Mouse (Mus musculus) cerebellum, postnatal 10 days (tissue): ENCODE measurements around the gene Mlkl.
"Not testable (repeated sequence)": the region's sequence is repeated elsewhere in the genome, so short reads cannot be mapped to it uniquely, and the experiment has no call there.

ENCODE experiments used
- DNase-seq, 2 experiments: peaks; one replicate each; pipeline ENCODE4 v3.0.0; 2021; ENCODE audit warnings: mixed read lengths in 2 of 2

The Mlkl gene

GRCm38 (mm10) chr8:111337890-111338347 lies at the start of gene Mlkl:
Mlkl (minus strand) TSS chr8:111338177.
- DNase-seq = peak; percentile 65 to 69

- DNase-seq = peak; percentile 52 to 55
Measured at GRCm38 (mm10) chr8:111385915-111386314, 47.9 kb upstream of the Mlkl start.

- no peak for DNase-seq
Measured at GRCm38 (mm10) chr8:111384628-111385027, 46.7 kb upstream of the Mlkl start.

GRCm38 (mm10) chr8:111375192-111375591 lies 37.2 kb upstream of the Mlkl start:
- DNase-seq = peak in 1 of 2 experiments; percentile 31

GRCm38 (mm10) chr8:111369711-111370110 lies 31.7 kb upstream of the Mlkl start:
- DNase-seq = no peak

- DNase-seq = no peak
Measured at GRCm38 (mm10) chr8:111367350-111367749, 29.4 kb upstream of the Mlkl start.

GRCm38 (mm10) chr8:111366610-111367234 lies 28.7 kb upstream of the Mlkl start:
- DNase-seq = no peak

- no peak for DNase-seq
Measured at GRCm38 (mm10) chr8:111363489-111363888, 25.5 kb upstream of the Mlkl start.

- peak; percentile 37 to 40 for DNase-seq
Measured at GRCm38 (mm10) chr8:111360579-111361209, 22.7 kb upstream of the Mlkl start.

GRCm38 (mm10) chr8:111359936-111360335 lies 22.0 kb upstream of the Mlkl start:
- peak; percentile 57 to 73 for DNase-seq

- DNase-seq = no peak
Measured at GRCm38 (mm10) chr8:111358905-111359304, 20.9 kb upstream of the Mlkl start.

- DNase-seq = peak; percentile 94 to 96
Measured at GRCm38 (mm10) chr8:111357433-111357832, 19.5 kb upstream of the Mlkl start.

GRCm38 (mm10) chr8:111353497-111353896 lies 15.5 kb upstream of the Mlkl start:
- peak; percentile 85 to 88 for DNase-seq

- no peak for DNase-seq
Measured at GRCm38 (mm10) chr8:111352289-111352688, 14.3 kb upstream of the Mlkl start.

- no peak for DNase-seq
Measured at GRCm38 (mm10) chr8:111350577-111350976, 12.6 kb upstream of the Mlkl start.

- DNase-seq = peak; percentile 93 to 95
Measured at GRCm38 (mm10) chr8:111343225-111343624, 5.2 kb upstream of the Mlkl start.

- DNase-seq = no peak
Measured at GRCm38 (mm10) chr8:111340186-111340585, 2.2 kb upstream of the Mlkl start.

GRCm38 (mm10) chr8:111338370-111339208 lies 612 bp upstream of the Mlkl start:
- DNase-seq = no peak

- no peak for DNase-seq
Measured at GRCm38 (mm10) chr8:111337311-111337889, 577 bp downstream of the Mlkl start.

GRCm38 (mm10) chr8:111336692-111337091 lies 1.3 kb downstream of the Mlkl start:
- no peak for DNase-seq

GRCm38 (mm10) chr8:111325222-111325790 lies 12.7 kb downstream of the Mlkl start:
- no peak for DNase-seq

- DNase-seq = no peak
Measured at GRCm38 (mm10) chr8:111314729-111315128, 23.2 kb downstream of the Mlkl start.

GRCm38 (mm10) chr8:111313961-111314360 lies 24.0 kb downstream of the Mlkl start:
- not testable (repeated sequence) for DNase-seq
